Mouse (Mus musculus) forebrain, embryonic 10.5 days (tissue): ENCODE measurements around the gene Flrt1. TPM values are rescaled to one million over a fixed set of nuclear protein-coding genes. Genes with fewer than 3 reads are reported as not detected.

Source experiments
- DNase-seq: peaks from one replicate; pipeline ENCODE4 v3.0.0-alpha.2; 2017; ENCODE audit warnings: low spot score; ENCODE audit errors: extremely low spot score
- H3K27ac ChIP-seq: fragments of 300-500 bp; sonication (generic); 2 replicates; pipeline ENCODE4 v1.5.1; 2016; ENCODE audit warnings: mild to moderate bottlenecking
- H3K27me3 ChIP-seq: fragments of 300-500 bp; sonication (generic); 2 replicates; pipeline ENCODE4 v1.6.1; 2016; ENCODE audit warnings: mild to moderate bottlenecking; ENCODE audit not compliant: poor library complexity, severe bottlenecking
- H3K36me3 ChIP-seq: fragments of 300-500 bp; sonication (generic); replicated peaks from 2 replicates; pipeline ENCODE4 v1.6.1; 2016; ENCODE audit warnings: mild to moderate bottlenecking, moderate library complexity
- H3K4me1 ChIP-seq: fragments of 300-500 bp; sonication (generic); 2 replicates; pipeline ENCODE4 v1.6.1; 2016
- H3K4me3 ChIP-seq: fragments of 300-500 bp; sonication (generic); 2 replicates; pipeline ENCODE4 v1.5.1; 2016; ENCODE audit warnings: mild to moderate bottlenecking, moderate library complexity
- H3K9me3 ChIP-seq: fragments of 300-500 bp; sonication (generic); 2 replicates; pipeline ENCODE4 v1.6.1; 2016; ENCODE audit warnings: mild to moderate bottlenecking, moderate library complexity
- WGBS: fragments of 180-500 bp; shearing (Covaris S2); methylation state at CpG from one replicate; pipeline ENCODE4 v1.1.7; 2016; 5-methylcytosine and 5-hydroxymethylcytosine counted together
- polyA plus RNA-seq: library from polyadenylated mRNA; unstranded; fragments of >200 nt; fragmentation: Nextera tagmentation; extraction: Ambion mirVana; gene quantifications from 2 replicates; pipeline ENCODE4 v1.2.1, GENCODE M21; 2016

Flrt1 gene
- polyA plus RNA-seq, 1 experiment from 2014 or later, result 4.8 TPM

DNA sequence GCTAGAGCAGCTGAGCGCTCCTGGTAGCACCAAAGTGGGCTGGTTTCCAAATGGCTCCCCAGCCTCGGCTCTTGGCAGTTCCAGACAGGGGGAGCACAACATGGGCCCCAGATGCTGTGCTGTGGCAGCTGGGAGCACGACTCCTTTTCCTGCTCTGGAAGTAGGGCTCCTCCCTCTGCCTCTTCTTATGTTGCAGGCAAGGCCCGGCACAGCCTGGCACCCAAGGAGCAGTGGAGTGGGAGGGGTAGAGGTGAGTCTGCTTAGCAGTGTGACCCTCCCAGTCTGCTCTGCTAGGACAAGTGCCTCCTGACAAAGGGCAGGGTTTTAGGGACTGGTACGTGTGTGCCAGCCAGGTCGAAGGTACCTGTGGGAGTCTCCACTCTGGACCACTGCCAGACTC lies 5.3 kb upstream of the Flrt1 start:
- H3K4me3 ChIP-seq, result no peak overlapping the region

DNA sequence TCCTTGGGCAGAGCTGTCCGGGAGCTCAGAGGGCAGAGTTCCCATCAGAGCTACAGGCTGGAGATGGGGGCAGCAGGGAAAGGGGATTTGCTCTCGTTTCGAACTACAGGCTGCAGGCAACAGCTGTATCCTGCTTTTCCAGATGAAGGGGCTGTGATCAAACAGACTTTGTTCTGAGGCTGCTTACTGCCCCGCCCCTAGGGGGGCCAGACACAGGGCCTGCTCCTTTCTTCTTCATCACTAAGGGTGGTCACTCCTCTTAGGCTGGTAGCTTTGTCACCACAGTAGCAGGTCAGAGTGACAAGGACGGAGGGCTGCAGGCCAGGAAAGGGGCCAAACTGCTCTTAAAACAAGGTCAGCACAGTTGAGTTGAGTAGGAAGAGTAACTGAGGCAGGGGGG lies 4.6 kb upstream of the Flrt1 start:
- no peak for DNase-seq
- WGBS, result 5% methylated on average over 5 of the region's 5 CpGs
- Histone ChIP-seq H3K27ac (peak overlapping the region; percentile 76), H3K4me1 (peaks cover 95% of the 10 kb centered on the region), H3K4me3 (no peak overlapping the region), H3K9me3 (no peaks in the 10 kb centered on the region), H3K27me3 (peaks cover 92% of the 10 kb centered on the region), H3K36me3 (no peaks in the 10 kb centered on the region)

More for the DNA sequence above, 5.3 kb upstream of the Flrt1 start:
- Histone ChIP-seq H3K27ac (peak overlapping the region; percentile 76), H3K9me3 (no peaks in the 10 kb centered on the region), H3K27me3 (peaks cover 92% of the 10 kb centered on the region), H3K4me1 (peaks cover 95% of the 10 kb centered on the region), H3K36me3 (no peaks in the 10 kb centered on the region)
- DNase-seq, result no peak
- WGBS, result 52% methylated on average over 6 of the region's 6 CpGs

DNA sequence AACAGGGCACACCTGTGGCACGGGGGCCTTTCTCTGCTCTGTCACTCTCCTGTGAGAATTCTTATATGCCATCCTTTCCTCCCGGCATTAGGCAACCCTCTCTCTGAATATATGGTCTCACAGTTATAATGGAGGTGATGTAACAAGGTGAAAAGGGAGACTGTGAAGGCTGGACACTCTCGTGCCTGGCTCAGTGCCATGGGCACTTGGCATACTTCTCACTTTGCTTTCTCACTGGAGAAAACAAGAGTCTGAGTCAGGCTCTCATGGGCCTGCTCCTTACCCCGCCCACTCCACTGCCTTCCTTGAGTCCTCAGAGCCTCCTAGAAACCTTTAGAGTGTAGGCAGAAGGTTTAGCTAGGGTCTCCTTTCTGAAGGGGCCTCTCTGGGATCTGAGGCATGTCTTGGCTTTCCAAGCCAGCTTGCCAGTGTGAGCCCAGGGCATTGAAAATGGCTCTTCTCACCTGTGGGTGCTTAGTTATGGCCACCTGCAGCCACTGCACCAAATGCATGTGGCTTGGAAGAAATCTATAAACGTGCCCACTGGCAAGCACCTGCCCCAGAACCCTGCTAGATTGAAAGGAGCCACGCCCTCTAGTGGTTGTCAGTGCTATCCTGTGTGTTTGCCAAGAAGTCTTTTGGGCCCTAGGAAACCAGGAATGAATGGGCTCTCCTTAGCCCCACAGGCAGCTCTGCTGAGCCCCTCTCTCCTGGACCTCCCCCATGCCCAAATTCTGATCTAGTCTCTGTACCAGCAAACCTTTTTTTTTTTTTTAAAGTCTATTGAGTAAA lies 2.8 kb upstream of the Flrt1 start:
- Histone ChIP-seq H3K27me3 (peaks cover 92% of the 10 kb centered on the region), H3K27ac (peak overlapping the region; percentile 32; the same call in 1 of the 2 replicates), H3K4me3 (no peak overlapping the region), H3K36me3 (no peaks in the 10 kb centered on the region), H3K4me1 (peaks cover 95% of the 10 kb centered on the region), H3K9me3 (no peaks in the 10 kb centered on the region)
- peak; percentile 44 for DNase-seq
- WGBS, result 64% methylated on average over 6 of the region's 6 CpGs

DNA sequence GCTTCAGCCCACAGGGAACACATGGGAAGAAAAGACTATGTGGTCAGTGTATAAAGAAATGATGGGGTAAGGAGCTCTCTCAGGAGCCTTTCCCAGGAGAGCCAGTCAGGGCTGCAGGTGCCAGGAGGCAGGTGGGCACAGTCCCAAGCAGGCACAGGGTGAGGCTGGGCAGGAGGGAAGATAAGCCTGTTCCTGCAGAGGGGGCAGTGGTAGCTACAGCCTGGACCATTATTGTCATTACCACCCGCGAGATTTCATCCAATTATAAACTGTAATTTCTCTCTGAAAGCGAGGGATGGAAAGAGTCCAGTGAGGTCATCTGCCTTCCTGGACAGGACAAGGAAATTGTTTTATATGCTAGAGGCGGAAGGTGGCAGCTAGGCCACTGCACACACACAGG lies 1.6 kb upstream of the Flrt1 start:
- peak overlapping the region; percentile 26; the same call in 1 of the 2 replicates for H3K27ac ChIP-seq
- peaks cover 95% of the 10 kb centered on the region for H3K4me1 ChIP-seq
- H3K36me3 ChIP-seq, result no peaks in the 10 kb centered on the region
- no peak overlapping the region for H3K4me3 ChIP-seq
- DNase-seq, result no peak
- H3K9me3 ChIP-seq, result no peaks in the 10 kb centered on the region
- H3K27me3 ChIP-seq, result peaks cover 95% of the 10 kb centered on the region
- WGBS, result 88% methylated on average over 4 of the region's 4 CpGs

DNA sequence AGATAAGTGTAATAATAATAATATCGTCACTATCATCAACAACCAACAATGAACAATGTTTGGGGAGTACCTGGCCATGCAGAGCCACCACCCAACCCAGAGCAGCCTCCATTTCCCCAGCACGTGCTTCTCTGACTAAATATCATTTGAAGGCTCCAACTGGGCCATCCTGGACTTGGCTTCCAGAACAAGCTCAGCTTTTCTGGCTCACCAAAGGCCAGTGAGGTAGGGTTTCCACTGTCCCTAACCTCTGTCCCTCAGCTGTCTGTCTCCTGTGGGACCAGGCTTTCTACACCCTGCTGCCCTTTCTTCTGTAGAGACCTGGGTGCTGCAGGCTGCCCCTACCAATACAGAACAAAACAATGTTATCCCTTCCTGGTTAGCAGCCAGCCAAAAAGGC lies 1.0 kb upstream of the Flrt1 start:
- no peak overlapping the region for H3K4me3 ChIP-seq
- WGBS, result 80% methylated on average over 2 of the region's 2 CpGs
- no peaks in the 10 kb centered on the region for H3K9me3 ChIP-seq
- no peaks in the 10 kb centered on the region for H3K36me3 ChIP-seq
- no peak for DNase-seq
- peaks cover 94% of the 10 kb centered on the region for H3K4me1 ChIP-seq
- peaks cover 95% of the 10 kb centered on the region for H3K27me3 ChIP-seq
- no peak overlapping the region for H3K27ac ChIP-seq

DNA sequence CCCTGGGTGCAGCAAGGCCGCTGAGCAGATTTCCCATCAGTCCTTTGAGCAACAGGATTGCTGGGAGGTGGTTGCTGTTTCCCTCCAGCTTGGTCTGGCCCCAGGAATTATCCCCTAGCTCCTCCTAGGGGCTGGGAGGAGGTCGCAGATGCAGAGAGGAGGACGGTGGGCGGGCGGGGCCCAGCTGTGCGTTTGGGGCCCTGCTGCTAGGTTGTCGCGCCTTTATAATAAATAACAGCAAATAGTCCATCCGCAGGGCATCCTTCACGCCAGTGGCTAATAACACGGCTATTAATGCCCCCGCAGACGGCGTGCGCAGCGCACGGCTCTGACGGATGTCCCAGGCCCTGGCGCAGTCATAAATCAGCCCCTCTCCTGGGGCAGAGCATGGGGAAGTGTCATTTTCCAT lies 1.5 kb downstream of the Flrt1 start:
- no peaks in the 10 kb centered on the region for H3K36me3 ChIP-seq
- 17% methylated on average over 19 of the region's 19 CpGs for WGBS
- H3K4me1 ChIP-seq, result peaks cover 87% of the 10 kb centered on the region
- H3K27ac ChIP-seq, result peak overlapping the region; percentile 82
- no peak for DNase-seq
- H3K9me3 ChIP-seq, result no peaks in the 10 kb centered on the region
- H3K27me3 ChIP-seq, result peaks cover 86% of the 10 kb centered on the region
- H3K4me3 ChIP-seq, result peak overlapping the region; percentile 25

DNA sequence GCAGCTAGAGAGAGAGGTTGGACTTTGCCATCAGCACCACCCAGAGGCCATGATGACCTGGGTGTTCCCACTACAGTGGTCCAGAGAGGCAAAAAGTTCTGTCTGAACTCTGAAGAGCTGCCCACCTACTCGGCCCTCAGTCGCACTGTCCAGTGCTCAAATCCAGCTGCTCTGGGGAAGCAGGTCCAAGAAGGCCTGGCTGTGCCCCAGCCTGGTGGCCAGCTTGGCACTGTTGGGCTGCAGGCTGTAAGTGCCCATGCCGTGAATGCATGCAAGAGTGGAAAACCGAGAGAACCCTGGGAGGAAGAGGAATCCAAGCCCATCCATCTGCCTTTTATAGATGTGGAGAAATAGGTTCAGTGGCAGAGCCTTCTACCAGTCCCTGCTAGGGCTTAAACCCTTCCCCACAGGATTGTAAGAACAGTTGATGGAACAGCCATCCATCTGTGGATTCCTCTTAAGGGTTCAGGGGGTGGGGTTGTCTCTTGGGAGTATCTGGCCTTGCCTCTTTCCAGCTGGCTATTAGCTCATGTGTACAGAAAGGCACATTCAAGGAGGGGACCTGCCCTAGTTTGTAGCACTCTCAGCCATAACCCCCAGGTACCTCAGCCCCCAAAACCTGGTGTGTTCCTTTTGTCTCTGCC lies 2.1 kb downstream of the Flrt1 start:
- WGBS, result 69% methylated on average over 4 of the region's 4 CpGs
- Histone ChIP-seq H3K4me1 (peaks cover 85% of the 10 kb centered on the region), H3K36me3 (no peaks in the 10 kb centered on the region), H3K4me3 (peak overlapping the region; percentile 25), H3K9me3 (no peaks in the 10 kb centered on the region), H3K27me3 (peaks cover 87% of the 10 kb centered on the region), H3K27ac (peak overlapping the region; percentile 82)
- no peak for DNase-seq

DNA sequence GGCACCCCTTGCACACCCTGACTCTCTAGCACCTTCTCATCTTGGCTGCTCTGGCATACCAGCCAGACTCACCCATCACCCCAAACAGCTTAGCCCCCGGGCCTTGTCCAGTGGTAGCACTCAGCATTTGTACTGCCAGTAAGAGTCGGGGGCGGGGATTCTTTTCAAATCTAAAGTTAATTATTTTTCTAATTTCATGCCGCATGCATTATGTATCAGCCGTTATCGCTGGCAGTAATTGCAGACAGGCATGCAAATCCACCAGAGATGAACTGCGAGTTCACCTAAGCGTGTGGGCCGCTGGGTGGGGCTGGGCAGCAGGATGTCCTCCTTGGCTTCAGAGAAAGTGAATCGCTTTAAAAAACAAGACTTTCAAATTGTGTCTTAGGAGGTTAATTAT lies 3.5 kb downstream of the Flrt1 start:
- Histone ChIP-seq H3K27ac (no peak overlapping the region), H3K9me3 (no peaks in the 10 kb centered on the region), H3K36me3 (no peaks in the 10 kb centered on the region), H3K4me1 (peaks cover 79% of the 10 kb centered on the region), H3K4me3 (no peak overlapping the region), H3K27me3 (peaks cover 87% of the 10 kb centered on the region)
- WGBS, result 90% methylated on average over 10 of the region's 10 CpGs
- DNase-seq, result no peak

DNA sequence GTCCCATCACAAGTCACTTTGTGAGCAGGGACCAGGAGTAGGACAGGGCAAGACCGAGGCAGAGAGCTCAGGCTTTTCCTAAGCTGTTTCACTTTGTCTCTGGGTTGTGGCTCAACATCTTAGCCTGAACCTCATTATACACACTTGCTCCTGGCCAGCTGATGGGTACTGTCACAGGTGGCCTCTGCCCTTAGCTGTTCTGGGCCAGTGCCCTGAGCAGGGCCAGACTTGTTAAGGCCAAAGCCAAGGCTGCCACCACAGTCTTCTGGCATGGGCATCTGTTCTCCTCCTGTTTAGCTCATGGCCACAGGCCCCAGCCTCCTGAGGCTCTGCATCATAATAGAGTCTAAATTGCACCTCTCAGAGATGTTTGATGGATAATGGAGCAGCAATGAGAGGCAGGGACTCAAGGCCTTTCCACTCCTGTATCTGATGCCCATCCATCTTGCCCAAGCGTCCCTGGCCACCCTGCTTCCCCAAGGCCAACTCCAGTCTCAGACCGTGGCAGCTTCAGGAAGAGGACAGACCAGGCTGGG lies 5.8 kb downstream of the Flrt1 start:
- H3K4me1 ChIP-seq, result peaks cover 70% of the 10 kb centered on the region
- peaks cover 87% of the 10 kb centered on the region for H3K27me3 ChIP-seq
- peaks cover 12% of the 10 kb centered on the region for H3K36me3 ChIP-seq
- peak overlapping the region; percentile 12; the same call in 1 of the 2 replicates for H3K27ac ChIP-seq
- WGBS, result 85% methylated on average over 3 of the region's 3 CpGs
- no peaks in the 10 kb centered on the region for H3K9me3 ChIP-seq
- H3K4me3 ChIP-seq, result no peak overlapping the region
- DNase-seq, result no peak

DNA sequence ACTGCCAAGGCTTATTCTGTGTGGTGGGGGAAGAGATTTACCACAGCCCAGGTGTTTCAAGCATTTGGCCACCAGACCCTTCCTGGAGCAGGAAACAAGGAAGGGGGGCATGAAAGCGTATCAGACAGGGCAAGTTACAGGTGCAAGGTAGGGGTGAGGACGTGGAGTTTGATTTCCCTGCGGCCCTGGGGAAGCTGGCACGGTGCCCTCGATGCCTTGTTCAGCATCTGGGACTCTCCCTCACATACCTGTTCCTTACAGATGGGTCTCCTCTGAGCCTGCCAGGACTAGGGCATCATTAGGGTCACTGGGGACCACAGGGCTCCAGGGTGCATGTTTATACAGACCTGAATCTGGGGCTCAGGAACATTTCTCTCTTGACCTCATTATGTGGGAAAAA lies 12.8 kb downstream of the Flrt1 start:
- Histone ChIP-seq H3K4me1 (peaks cover 79% of the 10 kb centered on the region), H3K36me3 (peaks cover 12% of the 10 kb centered on the region), H3K27ac (peak overlapping the region; percentile 54), H3K27me3 (peaks cover 69% of the 10 kb centered on the region), H3K9me3 (no peaks in the 10 kb centered on the region), H3K4me3 (no peak overlapping the region)
- WGBS, result 89% methylated on average over 5 of the region's 5 CpGs
- DNase-seq, result no peak

DNA sequence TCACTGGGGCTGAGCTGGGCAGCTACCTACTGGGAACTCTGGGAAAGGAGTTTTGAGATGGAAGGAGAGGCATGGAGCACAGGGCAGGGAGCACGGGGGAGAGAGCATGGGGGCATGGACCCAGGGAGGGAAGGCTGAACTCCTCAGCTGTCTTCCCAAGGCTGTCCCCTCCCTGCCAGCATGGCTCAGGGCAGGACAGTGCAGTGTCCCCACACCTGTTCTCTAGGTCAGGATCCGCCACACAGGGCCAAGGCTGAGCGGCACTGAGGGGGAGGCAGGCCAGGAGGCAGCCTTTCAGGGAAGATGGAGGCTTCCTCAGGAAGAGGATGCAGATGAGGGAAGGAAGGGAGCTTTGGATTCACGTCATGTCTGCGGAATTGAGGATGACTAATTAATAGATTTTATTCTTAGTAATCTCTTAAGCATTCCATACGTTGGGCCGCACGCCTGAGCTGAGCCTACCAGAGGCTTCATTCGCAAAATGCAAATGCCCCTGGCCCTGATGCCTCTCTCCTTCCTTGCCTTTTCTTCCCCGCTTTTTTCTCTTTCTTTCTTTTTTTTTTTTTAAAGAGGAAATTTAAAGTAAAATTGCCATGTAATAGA lies 14.0 kb downstream of the Flrt1 start:
- no peak for DNase-seq
- Histone ChIP-seq H3K4me3 (no peak overlapping the region), H3K36me3 (peaks cover 12% of the 10 kb centered on the region), H3K27me3 (peaks cover 69% of the 10 kb centered on the region), H3K4me1 (peaks cover 85% of the 10 kb centered on the region), H3K9me3 (no peaks in the 10 kb centered on the region), H3K27ac (peak overlapping the region; percentile 72)
- WGBS, result 66% methylated on average over 10 of the region's 10 CpGs

DNA sequence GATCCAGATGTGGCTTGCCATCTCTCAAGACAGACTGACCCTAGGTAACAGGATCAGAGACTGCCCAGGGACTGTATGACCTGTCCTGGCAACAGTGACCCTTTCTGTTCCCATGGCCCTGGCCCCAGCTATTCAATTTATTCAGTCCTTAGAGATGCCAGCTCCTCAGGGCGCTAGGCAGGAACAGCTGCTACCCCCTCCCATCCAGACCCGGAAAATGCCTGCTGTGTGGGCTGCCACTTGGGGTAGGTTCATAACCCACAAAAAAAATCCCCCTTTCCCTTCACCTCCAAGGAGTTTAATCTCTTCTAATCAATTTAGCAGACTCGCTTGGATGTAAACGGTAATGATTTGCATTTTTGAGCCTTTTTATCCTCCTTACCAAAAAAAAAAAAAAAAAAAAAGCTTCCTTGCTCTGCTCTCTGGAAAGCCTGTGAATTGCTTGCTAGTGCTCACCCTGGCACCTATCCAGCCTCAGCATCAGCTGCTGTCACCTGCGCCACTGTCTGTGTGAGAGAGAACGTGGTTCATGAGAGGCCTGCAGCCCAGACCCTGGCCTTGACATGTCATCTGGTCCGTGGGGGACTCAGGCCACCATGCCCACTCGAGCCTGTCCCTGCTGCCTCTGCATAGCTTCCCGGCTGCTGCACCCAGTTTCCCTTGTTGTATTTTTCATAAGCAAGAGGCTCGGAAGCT lies 15.0 kb downstream of the Flrt1 start:
- no peak overlapping the region for H3K4me3 ChIP-seq
- DNase-seq, result no peak
- peaks cover 6% of the 10 kb centered on the region for H3K36me3 ChIP-seq
- peaks cover 78% of the 10 kb centered on the region for H3K4me1 ChIP-seq
- 29% methylated on average over 10 of the region's 10 CpGs for WGBS
- H3K9me3 ChIP-seq, result no peaks in the 10 kb centered on the region
- H3K27me3 ChIP-seq, result peaks cover 69% of the 10 kb centered on the region
- peak overlapping the region; percentile 72 for H3K27ac ChIP-seq
